Mouse (Mus musculus) CD4-positive, CD25-positive, alpha-beta regulatory T cell, adult 4 months (primary cell): Measurements from ENCODE around the gene Lamtor4. TPM values are rescaled to one million over a fixed set of nuclear protein-coding genes. Genes with fewer than 3 reads are reported as not detected.

Experiments used
- ATAC-seq: one replicate; pipeline ENCODE4 v1.8.0; 2017
- polyA plus RNA-seq, 2 experiments: library from polyadenylated mRNA; unstranded; fragments of 100-300 nt; shearing (Covaris generic); gene quantifications; one replicate each; pipeline ENCODE4 v1.2.1; 2017

Lamtor4 gene
- polyA plus RNA-seq, 2 experiments from 2014 or later = 111 to 120 TPM

GRCm38 (mm10) chr5:138262001-138262400, 6.7 kb downstream of the Lamtor4 start:
- no peak for ATAC-seq

- ATAC-seq = no peak
Measured at GRCm38 (mm10) chr5:138262582-138263240, 7.4 kb downstream of the Lamtor4 start.

DNA sequence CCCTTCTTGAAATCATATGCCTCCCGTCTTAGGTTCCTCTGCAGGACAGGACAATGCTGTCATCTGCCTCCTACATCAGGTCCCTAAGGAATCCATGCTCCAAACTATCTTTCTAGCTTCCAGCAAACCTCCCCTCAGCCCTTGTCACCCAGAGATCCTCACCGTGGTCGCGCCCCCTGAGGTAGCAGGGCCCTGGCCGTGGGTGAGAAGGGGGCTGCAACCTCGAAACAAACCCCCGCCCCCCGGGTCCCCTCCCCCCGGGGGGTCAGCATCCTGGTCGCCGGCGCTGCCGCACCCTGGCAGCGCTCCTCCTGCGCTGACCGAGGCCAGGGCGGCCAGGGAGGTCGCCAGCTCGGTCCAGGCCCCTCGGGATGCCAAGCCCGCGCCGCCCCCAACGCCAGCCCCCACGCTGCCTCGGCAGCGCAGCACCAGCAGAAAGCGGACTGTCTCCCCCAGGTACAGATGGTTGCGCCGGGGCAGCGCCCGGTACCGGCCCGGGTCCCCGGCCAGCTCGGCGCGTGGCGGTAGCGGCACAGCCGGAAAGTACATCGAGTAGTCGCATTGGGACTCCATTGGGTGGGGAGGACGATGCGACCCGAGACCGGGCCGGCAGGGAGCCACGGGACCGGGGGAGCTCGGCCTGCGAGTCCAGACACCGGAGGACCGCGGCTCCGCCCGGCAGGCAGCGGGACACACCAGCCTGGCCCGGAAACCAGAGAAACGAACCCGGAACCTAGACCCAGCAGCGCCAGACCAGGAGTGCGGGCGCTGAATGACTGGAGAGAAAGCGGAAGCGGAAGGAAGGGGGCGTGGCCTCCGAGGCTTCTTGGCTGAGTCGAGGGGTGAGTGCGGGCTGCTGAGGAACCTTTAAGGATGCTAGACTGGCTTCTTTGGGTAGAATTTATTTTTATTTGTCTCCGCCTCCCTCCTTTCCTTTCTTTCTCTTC, 8.3 kb downstream of the Lamtor4 start, which contains the start of gene BC037034:
TSS of gene BC037034 (minus strand) at position 774 of the 947 bp plus-strand sequence.
- peak; percentile 99 for ATAC-seq

- peak; percentile 13 for ATAC-seq
Measured at GRCm38 (mm10) chr5:138264207-138264578, 8.9 kb downstream of the Lamtor4 start.

GRCm38 (mm10) chr5:138265712-138266111, 10.4 kb downstream of the Lamtor4 start:
- no peak for ATAC-seq

- no peak for ATAC-seq
Measured at GRCm38 (mm10) chr5:138267114-138267513, 11.8 kb downstream of the Lamtor4 start.

DNA sequence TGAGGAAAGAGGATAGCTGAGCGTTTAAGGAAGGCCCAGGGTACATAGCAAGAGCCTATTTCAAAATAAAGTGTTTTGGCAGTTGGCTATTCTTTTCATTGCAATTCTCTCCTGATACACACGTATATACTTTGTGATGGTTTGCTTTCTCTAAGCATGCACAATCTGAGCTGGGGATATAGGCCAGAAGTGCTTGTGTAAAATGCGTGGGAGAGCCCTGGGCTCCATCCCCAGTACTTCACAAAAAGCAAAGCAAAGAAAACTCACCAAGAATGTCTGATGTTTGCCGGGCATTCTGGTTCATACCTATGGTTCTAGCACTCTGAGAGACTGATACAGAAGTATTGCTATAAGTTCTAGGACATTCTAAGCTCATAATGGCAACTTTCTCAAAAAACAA, 13.7 kb downstream of the Lamtor4 start:
- no peak for ATAC-seq

DNA sequence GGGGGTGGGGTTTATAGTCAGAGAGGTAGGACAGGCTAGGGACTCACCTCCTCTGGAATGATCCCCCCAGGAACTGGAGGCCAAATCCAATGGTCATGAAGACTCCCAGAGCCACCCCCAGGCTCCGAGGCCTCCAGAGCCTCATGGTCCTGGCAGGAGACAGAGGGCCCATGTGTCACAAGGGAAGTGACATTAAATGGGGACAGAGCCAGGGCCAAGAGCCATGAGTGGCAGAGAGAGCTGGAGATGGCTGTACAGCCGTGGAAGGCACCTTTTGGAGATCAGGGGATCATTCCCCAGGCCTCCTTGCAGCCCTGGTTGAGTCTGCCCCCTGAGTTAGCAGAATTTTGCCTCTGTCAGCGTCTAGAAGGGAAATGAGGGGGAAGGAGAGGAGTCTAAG, 15.9 kb downstream of the Lamtor4 start:
- ATAC-seq = no peak

GRCm38 (mm10) chr5:138272409-138272923, 17.2 kb downstream of the Lamtor4 start, which contains the start of gene Gal3st4:
TSS of gene Gal3st4 (minus strand) at chr5:138272840.
- ATAC-seq = no peak

- no peak for ATAC-seq
Measured at GRCm38 (mm10) chr5:138274186-138274585, 18.9 kb downstream of the Lamtor4 start.

GRCm38 (mm10) chr5:138275216-138276050, 20.2 kb downstream of the Lamtor4 start:
- ATAC-seq = no peak

GRCm38 (mm10) chr5:138277994-138278393, 22.7 kb downstream of the Lamtor4 start:
- no peak for ATAC-seq

DNA sequence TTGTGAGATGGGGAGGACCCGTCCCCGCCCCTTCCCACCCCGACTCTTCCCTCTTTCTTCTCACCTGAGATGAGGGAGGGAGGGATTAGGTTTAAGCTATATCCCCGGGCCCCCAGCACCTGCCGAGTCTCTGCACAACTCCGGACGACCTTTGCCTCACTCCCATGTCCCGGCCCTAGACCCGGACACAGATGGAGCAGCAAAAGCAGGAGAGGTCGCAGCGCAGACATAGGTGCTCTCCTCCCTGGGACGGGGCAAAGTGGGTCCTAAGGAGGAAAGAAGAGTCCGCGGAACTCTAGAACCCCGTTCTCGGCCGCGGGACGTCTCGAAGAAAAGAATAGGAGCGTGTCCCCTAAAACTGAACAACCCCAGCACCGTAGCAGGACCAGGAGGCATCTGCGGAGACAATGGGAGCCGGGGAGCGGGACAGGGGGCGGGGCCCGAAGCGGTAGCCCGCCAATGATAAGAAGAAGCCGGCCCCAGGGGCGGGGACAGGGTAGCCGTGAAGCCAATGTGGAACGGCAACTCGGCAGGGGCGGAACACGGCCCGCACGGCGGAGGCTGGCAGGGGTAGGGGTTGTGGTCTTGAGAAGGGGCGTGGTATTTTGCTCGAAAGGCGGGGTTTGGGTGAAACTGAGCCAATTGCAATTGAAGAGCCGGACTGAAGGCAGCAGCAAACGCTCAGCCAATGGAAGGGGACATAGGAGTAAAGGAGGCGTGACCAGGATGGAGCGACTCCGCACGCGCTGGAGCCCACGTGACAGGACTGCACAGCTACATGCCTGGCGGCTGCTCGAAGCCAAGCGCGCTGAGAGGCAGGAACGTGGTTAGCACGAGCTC, 24.5 kb downstream of the Lamtor4 start, which contains the start of the genes Gm43720, Gpc2 and Stag3:
TSS of gene Gm43720 (minus strand) at position 374 of the 840 bp plus-strand sequence.
TSS of gene Gpc2 (minus strand) at position 421 of the 840 bp plus-strand sequence.
TSS of gene Stag3 (plus strand) at position 656 of the 840 bp plus-strand sequence.
- ATAC-seq = peak; percentile 93

GRCm38 (mm10) chr5:138280425-138280768, 25.1 kb downstream of the Lamtor4 start:
- ATAC-seq = no peak

GRCm38 (mm10) chr5:138280829-138281228, 25.5 kb downstream of the Lamtor4 start:
- no peak for ATAC-seq

GRCm38 (mm10) chr5:138281798-138282197, 26.5 kb downstream of the Lamtor4 start:
- no peak for ATAC-seq

DNA sequence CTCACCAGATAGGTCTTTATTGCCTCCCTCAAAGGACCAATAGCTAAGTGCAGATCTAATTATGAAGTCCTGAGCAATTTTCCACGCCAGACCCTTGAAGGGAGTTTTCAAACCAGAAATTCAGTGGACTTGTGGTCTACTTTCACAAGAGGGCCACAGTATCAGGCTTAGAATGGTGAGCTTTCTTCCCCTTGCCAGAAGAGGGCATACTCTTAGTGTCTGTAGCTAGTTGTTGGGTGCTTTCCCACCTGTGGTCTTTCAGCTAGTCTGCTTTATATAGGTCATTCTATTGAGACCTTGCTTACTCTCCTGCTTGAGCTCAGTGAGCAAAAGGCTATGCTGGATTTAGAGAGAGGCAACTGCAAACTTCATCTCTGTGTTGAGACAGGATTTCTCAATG, 28.3 kb downstream of the Lamtor4 start:
- ATAC-seq = no peak

DNA sequence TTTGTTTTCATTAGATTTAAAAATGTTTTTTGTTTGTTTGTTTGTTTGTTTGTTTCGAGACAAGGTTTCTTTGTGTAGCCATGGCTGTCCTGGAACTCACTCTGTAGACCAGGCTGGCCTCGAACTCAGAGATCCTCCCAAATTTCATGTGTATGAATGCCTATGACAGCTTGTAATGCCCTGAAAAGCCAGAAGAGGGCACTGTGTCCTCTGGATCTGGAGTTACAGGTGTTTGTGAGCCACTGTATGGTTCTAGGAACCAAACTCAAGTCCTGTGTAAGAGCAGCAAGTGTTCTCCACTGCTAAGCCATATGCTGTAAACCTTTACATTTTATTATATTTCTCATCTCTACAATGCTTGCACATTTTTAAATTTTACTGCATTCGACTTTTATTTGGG, 32.6 kb downstream of the Lamtor4 start:
- no peak for ATAC-seq

GRCm38 (mm10) chr5:138291638-138292037, 36.4 kb downstream of the Lamtor4 start:
- ATAC-seq = no peak

DNA sequence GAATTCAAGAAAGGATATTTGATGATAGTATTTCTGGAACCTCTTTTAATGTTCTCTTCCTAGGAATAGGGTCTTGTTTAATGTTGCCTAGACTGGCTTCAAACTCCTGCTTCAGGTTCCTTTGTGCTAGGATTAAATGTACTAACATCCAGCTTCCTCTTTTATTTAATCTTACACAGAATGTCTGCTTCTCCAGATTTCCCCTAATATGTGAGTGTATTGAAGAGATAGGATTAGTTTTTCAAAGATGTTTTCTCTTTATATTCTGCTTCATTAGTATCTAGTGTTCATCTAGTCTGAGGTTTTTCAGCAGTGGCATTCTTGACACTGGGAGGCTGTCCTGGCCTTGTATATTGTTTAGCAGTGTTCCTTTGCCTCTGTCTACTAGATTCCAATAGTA, 38.9 kb downstream of the Lamtor4 start:
- no peak for ATAC-seq

DNA sequence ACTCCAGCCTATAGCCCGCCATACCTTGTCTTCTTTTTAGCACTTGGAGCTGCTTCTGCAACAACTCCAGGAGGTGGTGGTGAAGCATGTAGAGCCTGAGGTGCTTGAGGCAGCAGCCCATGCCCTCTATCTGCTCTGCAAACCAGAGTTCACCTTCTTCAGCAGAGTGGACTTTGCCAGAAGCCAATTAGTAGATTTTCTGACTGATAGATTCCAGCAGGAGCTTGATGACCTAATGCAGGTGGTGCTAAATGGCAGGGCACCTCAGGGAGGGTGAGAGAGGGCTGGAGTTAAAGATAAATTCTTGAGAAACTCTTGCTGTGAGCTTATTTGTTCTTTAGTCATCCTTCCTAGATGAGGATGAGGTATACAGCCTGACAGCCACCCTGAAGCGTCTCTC, 44.3 kb downstream of the Lamtor4 start:
- no peak for ATAC-seq
